Comparison of ENCODE assay signal across 8 mouse cellular contexts in genomic region chr9:43745051-43745792, GRCm38 (mm10). TPM values are rescaled to one million over a fixed set of nuclear protein-coding genes. Genes with fewer than 3 reads are reported as not detected.
DNase-seq lines count a peak whose midpoint lies in the region; ATAC-seq and TF ChIP-seq lines count a peak whose summit lies in the region.

No protein-coding gene starts in this region.

- intact Hi-C loops in heart, postnatal 25 days (cut with DNase I): loop anchor here (2.0 kb wide), 1 partner anchor 228 kb away; no protein-coding TSS in a partner anchor

- no peak for TF ChIP-seq CTCF in lung, adult 2 months (IDR thresholded peaks at IDR 0.05; ENCODE audit: insufficient read depth, low read length)

- peak overlapping the region; percentile 82 for H3K4me3 ChIP-seq in heart, embryonic 10.5 days
- peak overlapping the region; percentile 79 for H3K4me3 ChIP-seq in forebrain, embryonic 10.5 days
- peak overlapping the region; percentile 88 for H3K4me3 ChIP-seq in intestine, embryonic 15.5 days (replicated peaks)
- H3K4me3 ChIP-seq in lung, adult 2 months (replicated peaks; ENCODE audit: extremely low read depth, low read depth, low read length): peak overlapping the region; percentile 79

- no peak for DNase-seq in heart, embryonic 10.5 days (ENCODE audit: low spot score)
- no peak for DNase-seq in heart, postnatal 25 days (ENCODE audit: low spot score)
- peak; percentile 44 for DNase-seq in adrenal gland, postnatal 10 days
- peak; percentile 84 for DNase-seq in forebrain, embryonic 10.5 days (ENCODE audit: extremely low spot score, low spot score)
- peak; percentile 40 for DNase-seq in lung, adult 2 months
- peak; percentile 84 for DNase-seq in retina, embryonic 14.5 days (ENCODE audit: low spot score)
- no peak for DNase-seq in gastrocnemius, postnatal 4 days (ENCODE audit: low spot score in 2 of 2)

- H3K27ac ChIP-seq in heart, embryonic 10.5 days: peak overlapping the region; percentile 94
- H3K27ac ChIP-seq in forebrain, embryonic 10.5 days: peak overlapping the region; percentile 97
- H3K27ac ChIP-seq in intestine, embryonic 15.5 days: no peak overlapping the region

- H3K4me1 ChIP-seq in heart, embryonic 10.5 days: peaks cover 47% of the 10 kb centered on the region
- H3K4me1 ChIP-seq in forebrain, embryonic 10.5 days: peaks cover 76% of the 10 kb centered on the region
- peaks cover 30% of the 10 kb centered on the region for H3K4me1 ChIP-seq in intestine, embryonic 15.5 days (replicated peaks)
- H3K4me1 ChIP-seq in lung, adult 2 months (ENCODE audit: control insufficient read depth, insufficient read depth, low read length): 0 out of 2 replicates have a peak, but pooled peaks cover 3% of the 10 kb centered on the region

- TF ChIP-seq POLR2A in lung, adult 2 months (IDR thresholded peaks at IDR 0.05; ENCODE audit: borderline replicate concordance, extremely low read depth, low read depth, low read length): no peak

- no peaks in the 10 kb centered on the region for H3K9me3 ChIP-seq in heart, embryonic 10.5 days
- no peaks in the 10 kb centered on the region for H3K9me3 ChIP-seq in forebrain, embryonic 10.5 days
- no peaks in the 10 kb centered on the region for H3K9me3 ChIP-seq in intestine, embryonic 15.5 days

- peak overlapping the region; percentile 86 for H3K9ac ChIP-seq in intestine, embryonic 15.5 days

- WGBS in heart, embryonic 10.5 days: under 1% methylated on average over 43 of the region's 43 CpGs
- under 1% methylated on average over 43 of the region's 43 CpGs for WGBS in forebrain, embryonic 10.5 days
- under 1% methylated on average over 43 of the region's 43 CpGs for WGBS in intestine, embryonic 15.5 days
- WGBS in lung, adult 2 months: 2% methylated on average over 43 of the region's 43 CpGs

- H3K36me3 ChIP-seq in heart, embryonic 10.5 days: no peaks in the 10 kb centered on the region
- peaks cover 17% of the 10 kb centered on the region for H3K36me3 ChIP-seq in forebrain, embryonic 10.5 days (replicated peaks)
- H3K36me3 ChIP-seq in intestine, embryonic 15.5 days: no peaks in the 10 kb centered on the region

- H3K27me3 ChIP-seq in heart, embryonic 10.5 days (ENCODE audit: insufficient read depth, poor library complexity, severe bottlenecking): peaks cover 33% of the 10 kb centered on the region; the same call in 1 of the 2 replicates
- peaks cover 39% of the 10 kb centered on the region for H3K27me3 ChIP-seq in forebrain, embryonic 10.5 days (ENCODE audit: poor library complexity, severe bottlenecking)
- H3K27me3 ChIP-seq in intestine, embryonic 15.5 days (replicated peaks): no peaks in the 10 kb centered on the region

- no peak for ATAC-seq in intestine, embryonic 15.5 days

- H3K4me2 ChIP-seq in intestine, embryonic 15.5 days (replicated peaks): peak overlapping the region; percentile 97

RNA-seq across cellular contexts. Expression of gene Nectin1, which starts 1.4 kb away (rescaled TPM):
- polyA plus RNA-seq in heart, embryonic 10.5 days (2016; fragmentation: Nextera tagmentation; extraction: Ambion mirVana): 1.7 and 3.9 TPM in 2 replicates
- total RNA-seq in heart, postnatal 25 days (2021): 1 to 10 TPM; 3.0 to 3.6 TPM
- total RNA-seq in adrenal gland, postnatal 10 days (2021): 10 to 100 TPM; 18.2 to 21.7 TPM
- polyA plus RNA-seq in forebrain, embryonic 10.5 days (2016; fragmentation: Nextera tagmentation; extraction: Ambion mirVana): 7.4 and 7.6 TPM in 2 replicates
- 4.1 and 4.5 TPM in 2 replicates for polyA plus RNA-seq in intestine, embryonic 15.5 days (2015; fragmentation: Nextera tagmentation; extraction: Ambion mirVana)
- 26.4 and 28.2 TPM in 2 replicates for polyA plus RNA-seq in lung, adult 2 months (2012; rRNA removed)
- total RNA-seq in gastrocnemius, postnatal 4 days (2021): 10 to 100 TPM; 16.0 to 16.4 TPM

Comparison
In these comparisons a context has a peak if more than half of its experiments do, and no peak if none do; other contexts are left out.
1. DNase-seq: peak in adrenal gland, postnatal 10 days (single experiment), forebrain, embryonic 10.5 days (single experiment), lung, adult 2 months (single experiment) and retina, embryonic 14.5 days (single experiment); none in heart, embryonic 10.5 days (single experiment), heart, postnatal 25 days (single experiment) and gastrocnemius, postnatal 4 days (0 of 2).
2. Peak in every context shown above with its lines, with median percentiles within 50 percentile points of each other: H3K4me3 ChIP-seq.